Mouse (Mus musculus) cerebellum, postnatal 4 days (tissue): ENCODE results near the gene Palb2.

Experiments
- DNase-seq, 2 experiments: peaks; one replicate each; pipeline ENCODE4 v3.0.0; 2022; ENCODE audit warnings: low spot score in 2 of 2, mixed read lengths in 1 of 2

Gene Palb2

DNA sequence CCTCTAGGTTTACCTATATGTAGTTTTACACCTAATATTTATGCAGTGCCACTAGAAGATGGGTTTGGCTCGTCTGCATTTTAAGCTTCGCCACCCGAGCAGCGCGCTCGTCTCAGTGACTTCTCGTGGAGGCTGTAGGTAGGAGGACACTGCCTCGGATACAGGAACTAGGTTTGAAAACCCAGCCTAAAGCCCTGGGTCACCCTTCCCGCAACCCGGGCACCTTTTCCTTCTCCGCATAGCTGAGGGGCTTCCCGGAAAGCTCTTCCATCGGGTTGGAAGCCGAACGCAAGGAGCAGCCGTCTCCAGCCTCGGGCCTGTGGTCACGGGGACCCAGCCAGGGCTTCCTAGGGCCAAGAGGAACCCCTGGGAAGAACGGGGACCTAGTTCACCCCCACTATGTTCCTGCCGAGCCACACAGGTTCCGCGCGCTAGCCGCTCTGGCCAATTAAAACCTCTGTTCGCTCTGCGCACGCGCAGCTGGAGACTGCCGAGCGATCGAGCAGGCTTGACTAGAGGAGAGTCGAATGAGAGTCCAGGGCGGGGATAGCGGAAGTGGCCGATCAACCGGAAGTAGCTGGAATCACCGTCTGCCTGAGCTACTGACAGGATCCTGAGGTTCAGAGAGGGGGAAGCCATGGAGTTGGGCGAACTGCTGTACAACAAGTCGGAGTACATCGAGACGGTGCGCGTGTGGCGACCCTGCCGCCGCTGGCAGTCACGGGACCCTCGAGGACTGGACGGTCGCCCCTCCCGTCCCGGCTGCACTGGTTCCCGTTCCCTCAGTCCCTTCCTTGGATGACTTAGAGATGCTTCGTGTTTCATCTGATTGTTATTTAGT lies at the start of gene Palb2, which contains the start of gene Dctn5:
Gene Palb2 (minus strand): TSS at position 489 of the 841 bp plus-strand sequence.
Gene Dctn5 (plus strand): TSS at position 545 of the 841 bp plus-strand sequence.
- peak; percentile 98 for DNase-seq

- no peak for DNase-seq
Observed at GRCm38 (mm10) chr7:122180720-122181119, 47.9 kb upstream of the Palb2 start.

DNA sequence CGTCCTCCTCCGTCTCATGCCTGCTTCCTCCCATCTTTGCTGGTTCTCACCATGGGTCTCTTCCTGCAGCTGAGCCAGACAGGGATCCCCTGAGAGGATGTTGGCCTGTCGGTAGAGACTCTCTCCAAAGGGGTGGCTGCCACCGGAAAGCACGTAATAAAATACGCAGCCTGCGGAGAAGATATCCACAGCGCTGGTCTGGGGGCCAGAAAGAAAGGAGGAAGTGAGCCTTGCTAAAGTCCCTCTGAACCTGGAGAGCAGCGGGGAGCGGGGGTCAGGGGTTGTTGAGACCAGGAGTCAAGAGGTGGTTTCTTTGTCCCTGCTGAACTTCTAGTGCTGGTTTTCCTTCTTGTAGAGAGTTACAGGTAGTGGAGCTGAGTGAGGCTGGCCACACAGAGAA lies 38.8 kb upstream of the Palb2 start:
- DNase-seq, result no peak

GRCm38 (mm10) chr7:122170705-122171104 lies 37.9 kb upstream of the Palb2 start:
- no peak for DNase-seq

DNA sequence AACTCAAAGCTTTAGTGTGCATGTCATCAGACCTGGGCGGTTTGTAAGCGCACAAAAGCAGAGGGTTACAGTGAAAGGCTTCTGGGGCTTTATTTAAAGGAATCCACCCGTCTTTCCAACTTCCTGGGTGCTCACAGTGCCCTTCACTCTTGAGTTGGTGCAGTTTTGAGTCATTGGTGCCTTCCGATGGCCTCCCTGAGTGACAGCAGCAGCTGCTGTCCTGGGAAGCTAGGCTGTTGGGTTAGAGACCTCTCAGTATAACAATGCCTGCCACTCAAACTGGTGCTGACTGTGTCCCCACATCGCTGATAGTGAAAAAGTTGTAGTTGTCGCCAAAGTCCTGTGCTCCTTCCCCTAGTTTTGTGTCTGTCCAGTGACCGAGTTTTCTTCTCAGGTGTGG lies 34.4 kb upstream of the Palb2 start:
- DNase-seq, result no peak

DNA sequence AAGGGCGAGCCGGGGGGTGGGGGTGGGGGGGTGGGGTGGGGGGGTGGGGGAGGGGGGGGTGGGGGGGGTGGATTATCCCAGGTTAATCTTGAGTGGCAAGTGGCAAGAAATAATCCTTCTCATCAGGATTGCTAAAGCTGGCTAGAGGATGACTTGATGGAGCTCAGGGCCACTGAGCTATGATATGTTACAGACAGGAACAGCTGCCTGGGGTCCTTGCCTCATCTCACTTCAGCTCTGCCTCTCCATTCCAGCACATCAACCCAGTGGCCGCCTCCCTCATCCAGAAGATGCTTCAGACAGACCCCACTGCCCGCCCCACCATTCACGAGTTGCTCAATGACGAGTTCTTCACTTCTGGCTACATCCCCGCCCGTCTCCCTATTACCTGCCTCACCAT lies 31.0 kb upstream of the Palb2 start:
- DNase-seq, result no peak

- no peak for DNase-seq
Observed at GRCm38 (mm10) chr7:122160037-122160436, 27.3 kb upstream of the Palb2 start.

- peak; percentile 72 to 83 for DNase-seq
Observed at GRCm38 (mm10) chr7:122158915-122159902, 26.4 kb upstream of the Palb2 start, which contains the start of gene Plk1. Gene Plk1 (plus strand): TSS chr7:122159439.

DNA sequence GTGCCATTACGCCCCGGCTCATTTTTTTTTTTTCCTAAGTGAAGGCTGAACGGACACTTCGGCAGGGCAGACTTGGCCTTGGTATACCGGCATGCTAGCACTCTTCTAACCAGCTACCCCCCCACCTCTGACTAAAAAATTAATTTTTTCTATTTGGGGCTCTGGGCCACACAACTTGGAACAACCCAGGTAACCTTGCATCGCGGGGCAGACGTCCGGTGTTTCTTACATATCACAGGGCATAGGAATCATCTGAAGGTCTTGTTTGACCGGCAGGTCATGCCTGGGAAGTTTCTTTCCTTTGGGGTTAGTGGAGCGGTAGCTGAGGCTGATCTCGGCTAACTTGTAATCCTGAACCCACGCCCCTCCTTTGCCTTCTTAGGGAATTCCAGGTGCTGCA lies 25.7 kb upstream of the Palb2 start:
- DNase-seq, result no peak

DNA sequence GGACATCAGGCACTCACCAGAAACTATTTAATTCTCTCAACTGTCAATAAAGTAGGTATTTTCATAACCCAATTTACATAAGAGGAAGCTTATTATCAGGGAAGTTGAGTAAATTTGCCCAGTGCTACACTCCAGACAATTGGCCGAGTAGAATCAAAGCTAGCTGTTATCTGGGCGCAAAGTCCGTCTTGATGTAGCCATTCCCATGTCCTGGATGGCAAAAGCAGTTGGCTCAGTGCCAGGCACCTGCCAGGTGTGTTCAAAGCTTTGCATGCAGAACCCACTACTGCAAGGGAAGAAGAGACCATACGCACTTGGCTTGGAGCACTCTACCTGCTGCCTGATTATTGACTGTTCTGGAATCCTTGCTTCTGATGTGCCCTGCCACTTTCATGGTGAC lies 19.7 kb upstream of the Palb2 start:
- DNase-seq, result no peak

DNA sequence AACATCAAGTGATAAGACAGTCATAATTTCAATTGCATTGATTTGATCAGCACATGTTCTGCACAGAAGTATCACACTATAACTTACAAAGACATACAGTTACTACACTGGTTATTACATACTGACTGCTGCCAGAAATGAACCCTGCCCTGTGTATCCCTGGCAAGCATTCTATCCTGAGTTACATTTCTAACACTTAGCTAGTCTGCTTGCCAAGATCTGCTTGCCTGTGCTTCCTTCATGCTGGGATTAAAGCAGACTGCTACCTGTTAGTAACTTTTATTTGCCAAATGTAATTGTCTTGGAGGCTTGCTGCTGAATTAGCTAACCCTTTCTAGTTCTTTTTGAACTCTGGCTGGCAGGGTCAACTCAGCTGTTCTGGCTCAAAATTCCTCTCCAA lies 8.2 kb upstream of the Palb2 start:
- no peak for DNase-seq

GRCm38 (mm10) chr7:122138190-122138589 lies 5.4 kb upstream of the Palb2 start:
- no peak for DNase-seq

DNA sequence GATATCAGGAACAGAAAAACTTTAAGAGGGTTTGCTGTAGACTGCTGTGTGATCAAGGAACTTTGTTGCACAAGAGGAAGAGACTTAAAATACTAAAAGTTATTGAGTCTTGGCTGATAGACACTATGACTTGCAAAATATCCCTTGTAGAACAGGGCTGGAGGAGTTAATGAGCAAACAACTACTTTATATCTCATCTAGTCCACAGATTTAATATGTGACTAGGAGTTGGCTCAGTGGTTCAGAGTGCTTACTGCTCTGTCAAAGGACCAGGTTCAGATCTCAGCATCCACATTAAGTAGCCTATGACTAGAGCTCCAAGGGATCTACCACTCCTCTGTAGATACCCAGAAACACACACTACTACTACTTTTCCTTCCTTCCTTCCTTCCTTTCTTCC lies 4.3 kb upstream of the Palb2 start:
- DNase-seq, result no peak

GRCm38 (mm10) chr7:122135070-122135469 lies 2.3 kb upstream of the Palb2 start:
- DNase-seq, result peak in 1 of 2 experiments; percentile 15

GRCm38 (mm10) chr7:122133338-122133625 lies 497 bp upstream of the Palb2 start:
- no peak for DNase-seq

DNA sequence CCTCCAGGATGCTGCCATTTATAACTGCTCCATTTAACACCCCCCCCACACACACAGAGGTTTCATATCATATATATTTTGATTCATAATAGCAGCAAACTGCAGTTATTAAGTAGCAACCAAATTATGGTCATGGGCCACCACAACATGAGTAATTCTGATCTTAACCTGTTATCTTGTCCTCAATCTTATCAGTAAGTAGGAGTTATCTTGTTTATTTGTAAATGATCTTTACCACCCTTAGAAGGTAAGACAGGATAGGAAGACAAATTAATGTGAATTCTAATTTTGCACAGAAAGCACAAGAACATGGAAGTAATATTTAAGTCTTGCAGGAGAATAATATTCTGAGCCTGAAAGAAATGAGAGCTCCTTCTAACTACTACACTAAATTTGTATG lies 951 bp downstream of the Palb2 start:
- DNase-seq, result no peak

DNA sequence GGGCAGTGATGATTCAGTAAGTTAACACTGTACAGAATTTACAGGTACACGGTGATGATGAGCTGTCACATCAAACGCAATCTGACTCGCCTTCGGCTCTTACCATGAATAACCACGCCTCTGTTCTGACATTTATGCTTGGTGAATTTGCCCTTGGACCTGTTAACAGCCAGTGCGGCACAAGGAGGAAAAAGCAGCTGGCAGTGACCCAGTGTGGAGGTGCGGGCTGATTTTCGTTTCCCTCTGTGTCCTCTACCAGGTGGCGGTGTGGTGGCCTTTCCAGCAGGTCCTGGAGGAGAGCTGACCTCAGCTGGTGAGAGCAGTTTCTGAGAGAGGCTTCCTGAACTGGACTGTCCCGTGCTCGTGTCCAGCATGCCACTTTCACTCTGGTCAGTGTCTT lies 5.8 kb downstream of the Palb2 start:
- no peak for DNase-seq

GRCm38 (mm10) chr7:122125636-122126035 lies 7.1 kb downstream of the Palb2 start:
- no peak for DNase-seq

DNA sequence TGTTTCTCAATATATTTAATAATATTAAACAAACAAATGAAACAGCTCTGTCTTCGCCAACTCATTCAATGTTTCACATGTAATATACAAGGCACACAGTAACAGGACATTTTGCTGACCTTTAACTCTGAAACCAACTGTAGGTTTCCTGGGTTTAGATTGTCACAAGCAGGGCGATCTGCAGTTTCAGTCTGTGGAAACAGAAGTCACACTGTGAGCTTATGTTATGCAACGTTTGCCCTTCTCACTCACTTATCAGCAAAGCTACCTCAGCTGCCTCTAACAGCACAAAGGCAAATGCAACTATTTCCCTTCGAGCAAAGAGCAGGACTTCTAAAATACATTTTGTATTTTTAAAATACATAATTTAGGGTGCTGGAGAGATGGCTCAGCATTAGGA lies 9.3 kb downstream of the Palb2 start:
- no peak for DNase-seq

- no peak for DNase-seq
Observed at GRCm38 (mm10) chr7:122108206-122108605, 24.6 kb downstream of the Palb2 start.

DNA sequence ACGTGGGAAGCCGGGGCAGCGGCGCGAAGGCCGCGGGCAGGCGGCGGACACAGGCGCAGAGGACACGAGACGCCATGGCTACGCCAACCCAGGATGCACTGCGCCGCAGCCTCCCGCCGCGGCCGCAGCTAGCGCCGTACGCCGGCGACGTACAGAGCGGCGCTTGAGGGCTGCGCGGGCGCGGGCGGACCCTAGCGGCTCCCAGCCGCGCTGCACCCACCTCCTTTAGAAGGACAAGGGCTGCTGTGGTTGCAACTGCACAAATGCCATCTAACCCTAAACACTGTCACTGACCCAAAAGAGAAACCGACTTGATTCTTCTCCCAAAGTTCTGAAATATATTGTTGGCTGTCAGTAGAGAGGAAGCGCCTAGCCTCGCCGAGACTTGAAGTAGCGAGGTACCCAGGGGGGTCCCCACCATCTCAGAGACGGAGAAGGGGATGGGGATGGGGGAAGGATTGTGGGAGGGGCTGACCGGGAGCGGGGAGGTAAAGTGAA lies 31.0 kb downstream of the Palb2 start, which contains the start of gene Ndufab1:
Gene Ndufab1 (minus strand): TSS at position 140 of the 498 bp plus-strand sequence.
- peak; percentile 65 to 86 for DNase-seq
